Mouse (Mus musculus): ENCODE results near the gene Gm11992. TPM values are rescaled to one million over a fixed set of nuclear protein-coding genes. Genes with fewer than 3 reads are reported as not detected.
A peak's percentile ranks its signal among the peaks of the same experiment; 100 is the strongest.

Gene Gm11992
- polyA plus RNA-seq, 1 experiment from 2014 or later: 3.5 TPM

GRCm38 (mm10) chr11:9115367-9116120 is 67.2 kb downstream of the Gm11992 start:
- peaks cover 15 to 19% of the 10 kb centered on the region in 2 experiments for H3K4me1 ChIP-seq (ENCODE audit: control insufficient read depth in 2 of 2, insufficient read depth in 2 of 2, low read length in 2 of 2)
- no peaks in the 10 kb centered on the region for H3K9me3 ChIP-seq (ENCODE audit: control insufficient read depth, low read length)
- H3K4me2 ChIP-seq (ENCODE audit: low read length): peak overlapping the region; percentile 67
- H3K4me3 ChIP-seq (ENCODE audit: control insufficient read depth in 1 of 2, insufficient read depth in 1 of 2, low read depth in 1 of 2, low read length in 2 of 2): 0 out of 4 replicates have a peak overlapping the region, but pooled peaks of 1 of the 2 experiments have one; percentile 27
- H3K27ac ChIP-seq (replicated peaks in 1 of 2; ENCODE audit: control insufficient read depth in 1 of 2, insufficient read depth in 1 of 2, low read depth in 2 of 2, low read length in 2 of 2): no peak overlapping the region
- 19% methylated on average over 9 of the region's 9 CpGs for WGBS
- H3K36me3 ChIP-seq (ENCODE audit: control insufficient read depth, insufficient read depth, low read length): no peaks in the 10 kb centered on the region
- H3K9ac ChIP-seq (ENCODE audit: low read length): peak overlapping the region; percentile 56; the same call in 1 of the 2 replicates
- no peak for ATAC-seq (ENCODE audit: insufficient number of reproducible peaks, insufficient read depth, low FRiP score, low read depth)
- H3K27me3 ChIP-seq (ENCODE audit: control insufficient read depth, insufficient read depth, low read length): peaks cover 2% of the 10 kb centered on the region; the same call in 1 of the 2 replicates

- 7% methylated on average over 10 of the region's 10 CpGs for WGBS
- ATAC-seq (ENCODE audit: insufficient number of reproducible peaks, insufficient read depth, low FRiP score, low read depth): no peak
- Histone ChIP-seq H3K36me3 (ENCODE audit: control insufficient read depth, insufficient read depth, low read length) (no peaks in the 10 kb centered on the region), H3K4me3 (ENCODE audit: control insufficient read depth in 1 of 2, insufficient read depth in 1 of 2, low read depth in 1 of 2, low read length in 2 of 2) (peak overlapping the region; percentile 27), H3K27me3 (ENCODE audit: control insufficient read depth, insufficient read depth, low read length) (peaks cover 2% of the 10 kb centered on the region; the same call in 1 of the 2 replicates), H3K4me2 (ENCODE audit: low read length) (peak overlapping the region; percentile 67), H3K9me3 (ENCODE audit: control insufficient read depth, low read length) (no peaks in the 10 kb centered on the region), H3K4me1 (ENCODE audit: control insufficient read depth in 2 of 2, insufficient read depth in 2 of 2, low read length in 2 of 2) (peaks cover 15 to 19% of the 10 kb centered on the region in 2 experiments), H3K27ac (replicated peaks in 1 of 2; ENCODE audit: control insufficient read depth in 1 of 2, insufficient read depth in 1 of 2, low read depth in 2 of 2, low read length in 2 of 2) (peak overlapping the region in 1 of 2 experiments; percentile 28; a peak in 1 of 4 replicates), H3K9ac (ENCODE audit: low read length) (peak overlapping the region; percentile 56)
Measured at GRCm38 (mm10) chr11:9116121-9116520, 67.7 kb downstream of the Gm11992 start.

- Histone ChIP-seq H3K4me2 (ENCODE audit: low read length) (peak overlapping the region; percentile 92), H3K9ac (ENCODE audit: low read length) (peak overlapping the region; percentile 74; the same call in 1 of the 2 replicates), H3K9me3 (ENCODE audit: control insufficient read depth, low read length) (no peaks in the 10 kb centered on the region), H3K4me3 (ENCODE audit: control insufficient read depth in 1 of 2, insufficient read depth in 1 of 2, low read depth in 1 of 2, low read length in 2 of 2) (no peak overlapping the region), H3K36me3 (ENCODE audit: control insufficient read depth, insufficient read depth, low read length) (no peaks in the 10 kb centered on the region), H3K27me3 (ENCODE audit: control insufficient read depth, insufficient read depth, low read length) (peaks cover 2% of the 10 kb centered on the region; the same call in 1 of the 2 replicates), H3K4me1 (ENCODE audit: control insufficient read depth in 2 of 2, insufficient read depth in 2 of 2, low read length in 2 of 2) (peaks cover 15 to 19% of the 10 kb centered on the region in 2 experiments), H3K27ac (replicated peaks in 1 of 2; ENCODE audit: control insufficient read depth in 1 of 2, insufficient read depth in 1 of 2, low read depth in 2 of 2, low read length in 2 of 2) (peak overlapping the region; percentile 83 to 87)
- 1% methylated on average over 3 of the region's 3 CpGs for WGBS
- ATAC-seq (ENCODE audit: insufficient number of reproducible peaks, insufficient read depth, low FRiP score, low read depth): no peak
Measured at GRCm38 (mm10) chr11:9116916-9117315, 68.5 kb downstream of the Gm11992 start.

GRCm38 (mm10) chr11:9117358-9118049 is 69.1 kb downstream of the Gm11992 start:
- peak overlapping the region; percentile 83 to 87 for H3K27ac ChIP-seq (replicated peaks in 1 of 2; ENCODE audit: control insufficient read depth in 1 of 2, insufficient read depth in 1 of 2, low read depth in 2 of 2, low read length in 2 of 2)
- H3K4me1 ChIP-seq (ENCODE audit: control insufficient read depth in 2 of 2, insufficient read depth in 2 of 2, low read length in 2 of 2): peaks cover 15 to 19% of the 10 kb centered on the region in 2 experiments
- WGBS: 2% methylated on average over 13 of the region's 13 CpGs
- H3K36me3 ChIP-seq (ENCODE audit: control insufficient read depth, insufficient read depth, low read length): no peaks in the 10 kb centered on the region
- ATAC-seq (ENCODE audit: insufficient number of reproducible peaks, insufficient read depth, low FRiP score, low read depth): peak; percentile 79
- H3K9ac ChIP-seq (ENCODE audit: low read length): peak overlapping the region; percentile 74
- H3K4me2 ChIP-seq (ENCODE audit: low read length): peak overlapping the region; percentile 92
- peak overlapping the region; percentile 51 to 68 for H3K4me3 ChIP-seq (ENCODE audit: control insufficient read depth in 1 of 2, insufficient read depth in 1 of 2, low read depth in 1 of 2, low read length in 2 of 2)
- no peaks in the 10 kb centered on the region for H3K9me3 ChIP-seq (ENCODE audit: control insufficient read depth, low read length)
- H3K27me3 ChIP-seq (ENCODE audit: control insufficient read depth, insufficient read depth, low read length): peaks cover 2% of the 10 kb centered on the region; the same call in 1 of the 2 replicates

DNA sequence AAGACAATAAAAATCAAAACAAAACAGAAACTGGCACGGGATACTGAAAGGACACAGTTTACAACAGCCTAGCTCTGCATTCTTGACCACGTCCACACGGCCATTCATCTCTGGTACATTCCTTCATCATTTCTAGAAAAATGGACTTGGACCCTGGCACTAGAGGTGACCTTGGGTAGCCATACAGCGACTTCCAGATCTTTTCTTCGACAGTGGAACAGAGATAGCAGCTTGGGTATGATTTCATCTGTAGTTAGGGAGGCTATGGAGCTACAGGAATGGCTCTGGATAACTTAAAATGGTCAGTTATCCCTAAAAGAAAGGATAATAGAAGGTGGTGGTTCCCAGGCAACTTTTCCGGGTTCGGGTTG is 69.6 kb downstream of the Gm11992 start, which contains the start of gene Upp1:
Upp1 (plus strand) TSS at position 54 of the 371 bp plus-strand sequence.
- peak; percentile 4; the same call in 1 of the 2 replicates for ATAC-seq (ENCODE audit: insufficient number of reproducible peaks, insufficient read depth, low FRiP score, low read depth)
- H3K4me3 ChIP-seq (ENCODE audit: control insufficient read depth in 1 of 2, insufficient read depth in 1 of 2, low read depth in 1 of 2, low read length in 2 of 2): peak within 1 kb of the TSS; percentile 51 to 68
- H3K27me3 ChIP-seq (ENCODE audit: control insufficient read depth, insufficient read depth, low read length): peaks cover 2% of the 10 kb centered on the region; the same call in 1 of the 2 replicates
- H3K9me3 ChIP-seq (ENCODE audit: control insufficient read depth, low read length): no peaks in the 10 kb centered on the region
- H3K36me3 ChIP-seq (ENCODE audit: control insufficient read depth, insufficient read depth, low read length): no peaks in the 10 kb centered on the region
- peaks cover 15 to 19% of the 10 kb centered on the region in 2 experiments for H3K4me1 ChIP-seq (ENCODE audit: control insufficient read depth in 2 of 2, insufficient read depth in 2 of 2, low read length in 2 of 2)
- peak within 1 kb of the TSS; percentile 83 to 87 for H3K27ac ChIP-seq (replicated peaks in 1 of 2; ENCODE audit: control insufficient read depth in 1 of 2, insufficient read depth in 1 of 2, low read depth in 2 of 2, low read length in 2 of 2)
- H3K4me2 ChIP-seq (ENCODE audit: low read length): peak within 1 kb of the TSS; percentile 92
- WGBS: 0% methylated on average over 7 of the region's 7 CpGs
- peak within 1 kb of the TSS; percentile 74 for H3K9ac ChIP-seq (ENCODE audit: low read length)

- Histone ChIP-seq H3K4me2 (ENCODE audit: low read length) (peak overlapping the region; percentile 92), H3K4me3 (ENCODE audit: control insufficient read depth in 1 of 2, insufficient read depth in 1 of 2, low read depth in 1 of 2, low read length in 2 of 2) (peak overlapping the region; percentile 51 to 68), H3K4me1 (ENCODE audit: control insufficient read depth in 2 of 2, insufficient read depth in 2 of 2, low read length in 2 of 2) (peaks cover 15 to 19% of the 10 kb centered on the region in 2 experiments), H3K27me3 (ENCODE audit: control insufficient read depth, insufficient read depth, low read length) (peaks cover 2% of the 10 kb centered on the region; the same call in 1 of the 2 replicates), H3K36me3 (ENCODE audit: control insufficient read depth, insufficient read depth, low read length) (peaks cover 3% of the 10 kb centered on the region; the same call in 1 of the 2 replicates), H3K9ac (ENCODE audit: low read length) (peak overlapping the region; percentile 74), H3K27ac (replicated peaks in 1 of 2; ENCODE audit: control insufficient read depth in 1 of 2, insufficient read depth in 1 of 2, low read depth in 2 of 2, low read length in 2 of 2) (peak overlapping the region; percentile 83 to 87), H3K9me3 (ENCODE audit: control insufficient read depth, low read length) (no peaks in the 10 kb centered on the region)
- WGBS: under 1% methylated on average over 40 of the region's 40 CpGs
- ATAC-seq (ENCODE audit: insufficient number of reproducible peaks, insufficient read depth, low FRiP score, low read depth): peak; percentile 71
Measured at GRCm38 (mm10) chr11:9118421-9119121, 70.2 kb downstream of the Gm11992 start.

Measured in heart, embryonic 14.5 days (tissue).